Mouse (Mus musculus): Measurements from ENCODE around the gene Gpx3. TPM values are rescaled to one million over a fixed set of nuclear protein-coding genes. Genes with fewer than 3 reads are reported as not detected.
A peak's percentile ranks its signal among the peaks of the same experiment; 100 is the strongest.
"Not testable (repeated sequence)": the region's sequence is repeated elsewhere in the genome, so short reads cannot be mapped to it uniquely, and the experiment has no call there.

The Gpx3 gene
- polyA plus RNA-seq, 1 experiment from 2014 or later = 101 TPM

- Histone ChIP-seq H3K4me1 (ENCODE audit: control insufficient read depth, insufficient read depth, low read length) (no peaks in the 10 kb centered on the region), H3K27ac (ENCODE audit: low read depth, low read length) (no peak overlapping the region), H3K27me3 (ENCODE audit: control insufficient read depth, insufficient read depth, low read length) (no peaks in the 10 kb centered on the region), H3K9ac (ENCODE audit: low read depth, low read length) (no peak overlapping the region), H3K36me3 (ENCODE audit: control insufficient read depth, insufficient read depth, low read length) (no peaks in the 10 kb centered on the region), H3K4me3 (ENCODE audit: low read length) (no peak overlapping the region), H3K9me3 (ENCODE audit: control insufficient read depth, low read length) (no peaks in the 10 kb centered on the region), H3K4me2 (replicated peaks; ENCODE audit: low read depth, low read length) (no peak overlapping the region)
- no peak for ATAC-seq (ENCODE audit: low FRiP score, low TSS enrichment)
- WGBS = 85% methylated on average over 5 of the region's 5 CpGs
Measured at GRCm38 (mm10) chr11:54891341-54891740, 10.9 kb upstream of the Gpx3 start.

- Histone ChIP-seq H3K9ac (ENCODE audit: low read depth, low read length) (no peak overlapping the region), H3K36me3 (ENCODE audit: control insufficient read depth, insufficient read depth, low read length) (no peaks in the 10 kb centered on the region), H3K4me2 (replicated peaks; ENCODE audit: low read depth, low read length) (no peak overlapping the region), H3K27me3 (ENCODE audit: control insufficient read depth, insufficient read depth, low read length) (no peaks in the 10 kb centered on the region), H3K4me3 (ENCODE audit: low read length) (no peak overlapping the region), H3K4me1 (ENCODE audit: control insufficient read depth, insufficient read depth, low read length) (no peaks in the 10 kb centered on the region), H3K27ac (ENCODE audit: low read depth, low read length) (no peak overlapping the region), H3K9me3 (ENCODE audit: control insufficient read depth, low read length) (no peaks in the 10 kb centered on the region)
- no peak for ATAC-seq (ENCODE audit: low FRiP score, low TSS enrichment)
- 55% methylated on average over 7 of the region's 7 CpGs for WGBS
Measured at GRCm38 (mm10) chr11:54892091-54892490, 10.2 kb upstream of the Gpx3 start.

GRCm38 (mm10) chr11:54894589-54894988 is 7.7 kb upstream of the Gpx3 start:
- H3K36me3 ChIP-seq (ENCODE audit: control insufficient read depth, insufficient read depth, low read length) = no peaks in the 10 kb centered on the region
- no peaks in the 10 kb centered on the region for H3K9me3 ChIP-seq (ENCODE audit: control insufficient read depth, low read length)
- H3K27me3 ChIP-seq (ENCODE audit: control insufficient read depth, insufficient read depth, low read length) = no peaks in the 10 kb centered on the region
- H3K4me1 ChIP-seq (ENCODE audit: control insufficient read depth, insufficient read depth, low read length) = no peaks in the 10 kb centered on the region
- H3K4me2 ChIP-seq (replicated peaks; ENCODE audit: low read depth, low read length) = no peak overlapping the region
- WGBS = 44% methylated on average over 9 of the region's 9 CpGs
- no peak for ATAC-seq (ENCODE audit: low FRiP score, low TSS enrichment)
- H3K27ac ChIP-seq (ENCODE audit: low read depth, low read length) = no peak overlapping the region
- H3K9ac ChIP-seq (ENCODE audit: low read depth, low read length) = no peak overlapping the region
- no peak overlapping the region for H3K4me3 ChIP-seq (ENCODE audit: low read length)

DNA sequence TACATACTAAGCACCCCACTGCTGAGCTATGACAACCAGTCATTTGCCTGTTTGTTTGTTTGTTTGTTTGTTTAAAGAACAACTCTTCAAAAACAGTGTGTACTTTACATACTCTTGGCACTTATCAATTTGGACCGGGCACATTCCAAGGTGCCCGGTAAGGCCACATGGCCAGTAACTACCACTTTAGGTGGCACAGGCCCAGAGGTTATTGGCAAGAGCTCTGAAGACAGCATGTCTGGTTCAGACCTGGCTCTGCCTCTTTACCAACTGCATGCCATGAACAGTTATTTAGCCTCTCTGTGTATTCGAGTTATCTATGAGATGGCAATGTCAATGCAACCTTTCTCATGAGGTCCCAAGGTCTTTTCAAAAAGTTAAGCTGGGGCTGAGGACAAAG is 5.6 kb upstream of the Gpx3 start:
- H3K4me3 ChIP-seq (ENCODE audit: low read length); ATAC-seq (ENCODE audit: low FRiP score, low TSS enrichment); H3K9ac ChIP-seq (ENCODE audit: low read depth, low read length); H3K36me3 ChIP-seq (ENCODE audit: control insufficient read depth, insufficient read depth, low read length); H3K27me3 ChIP-seq (ENCODE audit: control insufficient read depth, insufficient read depth, low read length); H3K4me1 ChIP-seq (ENCODE audit: control insufficient read depth, insufficient read depth, low read length); H3K4me2 ChIP-seq (replicated peaks; ENCODE audit: low read depth, low read length); H3K9me3 ChIP-seq (ENCODE audit: control insufficient read depth, low read length); H3K27ac ChIP-seq (ENCODE audit: low read depth, low read length): not testable (repeated sequence)
- 94% methylated on average over 3 of the region's 3 CpGs for WGBS

GRCm38 (mm10) chr11:54897470-54897869 is 4.8 kb upstream of the Gpx3 start:
- H3K4me2 ChIP-seq (replicated peaks; ENCODE audit: low read depth, low read length) = no peak overlapping the region
- no peak for ATAC-seq (ENCODE audit: low FRiP score, low TSS enrichment)
- no peak overlapping the region for H3K27ac ChIP-seq (ENCODE audit: low read depth, low read length)

DNA sequence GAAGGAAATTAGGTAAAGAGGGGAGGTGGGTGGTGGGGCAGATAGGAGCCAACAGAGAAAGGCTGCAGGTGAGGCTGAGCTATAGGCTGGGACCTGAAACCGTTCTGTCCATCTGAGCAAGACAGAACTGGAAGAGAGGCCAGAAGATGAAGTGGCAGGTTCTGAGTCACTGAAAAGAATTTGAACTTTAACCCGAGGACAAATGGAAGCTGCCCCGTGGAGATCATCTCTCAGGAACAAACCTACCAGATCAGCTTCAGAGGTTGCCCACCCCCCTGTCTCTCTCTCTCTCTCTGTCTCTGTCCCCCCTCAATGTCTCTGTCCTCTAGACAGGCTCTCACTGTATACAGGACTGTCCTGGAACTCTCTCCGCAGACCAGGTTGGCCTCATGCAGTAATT is 2.6 kb upstream of the Gpx3 start:
- H3K9me3 ChIP-seq (ENCODE audit: control insufficient read depth, low read length) = no peaks in the 10 kb centered on the region
- 59% methylated on average over 4 of the region's 4 CpGs for WGBS
- H3K9ac ChIP-seq (ENCODE audit: low read depth, low read length) = no peak overlapping the region
- H3K27me3 ChIP-seq (ENCODE audit: control insufficient read depth, insufficient read depth, low read length) = no peaks in the 10 kb centered on the region
- no peak overlapping the region for H3K4me3 ChIP-seq (ENCODE audit: low read length)
- ATAC-seq (ENCODE audit: low FRiP score, low TSS enrichment) = no peak
- H3K36me3 ChIP-seq (ENCODE audit: control insufficient read depth, insufficient read depth, low read length) = no peaks in the 10 kb centered on the region
- peaks cover 8% of the 10 kb centered on the region; the same call in 1 of the 2 replicates for H3K4me1 ChIP-seq (ENCODE audit: control insufficient read depth, insufficient read depth, low read length)
- no peak overlapping the region for H3K27ac ChIP-seq (ENCODE audit: low read depth, low read length)
- no peak overlapping the region for H3K4me2 ChIP-seq (replicated peaks; ENCODE audit: low read depth, low read length)

More at GRCm38 (mm10) chr11:54897470-54897869, 4.8 kb upstream of the Gpx3 start:
- no peak overlapping the region for H3K9ac ChIP-seq (ENCODE audit: low read depth, low read length)
- no peaks in the 10 kb centered on the region for H3K27me3 ChIP-seq (ENCODE audit: control insufficient read depth, insufficient read depth, low read length)
- no peaks in the 10 kb centered on the region for H3K9me3 ChIP-seq (ENCODE audit: control insufficient read depth, low read length)
- no peak overlapping the region for H3K4me3 ChIP-seq (ENCODE audit: low read length)
- WGBS = 58% methylated on average over 5 of the region's 5 CpGs
- no peaks in the 10 kb centered on the region for H3K36me3 ChIP-seq (ENCODE audit: control insufficient read depth, insufficient read depth, low read length)
- H3K4me1 ChIP-seq (ENCODE audit: control insufficient read depth, insufficient read depth, low read length) = 0 out of 2 replicates have a peak, but pooled peaks cover 3% of the 10 kb centered on the region

DNA sequence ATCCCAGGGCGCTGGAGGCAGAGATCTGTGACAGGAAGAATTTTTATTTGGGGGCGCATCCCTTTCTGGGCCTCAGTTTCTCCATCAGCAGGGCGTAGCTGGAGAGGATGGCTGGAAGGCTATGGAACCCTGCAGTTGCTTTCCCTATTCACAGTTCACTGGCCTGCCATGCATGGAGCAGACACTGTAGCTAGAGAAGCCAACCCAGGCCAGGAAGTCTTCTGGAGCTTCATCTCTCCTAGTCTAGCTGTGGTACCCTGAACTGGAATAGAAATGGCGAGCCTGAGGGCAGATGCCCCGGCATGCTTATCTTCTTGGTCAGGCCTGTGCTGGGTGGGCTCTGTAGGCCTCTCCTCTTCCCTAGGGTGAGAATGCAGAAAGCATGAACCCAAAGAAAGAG is 1.1 kb downstream of the Gpx3 start:
- no peaks in the 10 kb centered on the region for H3K27me3 ChIP-seq (ENCODE audit: control insufficient read depth, insufficient read depth, low read length)
- H3K4me2 ChIP-seq (replicated peaks; ENCODE audit: low read depth, low read length) = peak overlapping the region; percentile 90
- ATAC-seq (ENCODE audit: low FRiP score, low TSS enrichment) = no peak
- WGBS = 68% methylated on average over 5 of the region's 5 CpGs
- H3K9ac ChIP-seq (ENCODE audit: low read depth, low read length) = no peak overlapping the region; the same call in 1 of the 2 replicates
- peaks cover 8% of the 10 kb centered on the region; the same call in 1 of the 2 replicates for H3K4me1 ChIP-seq (ENCODE audit: control insufficient read depth, insufficient read depth, low read length)
- peak overlapping the region; percentile 52 for H3K4me3 ChIP-seq (ENCODE audit: low read length)
- H3K9me3 ChIP-seq (ENCODE audit: control insufficient read depth, low read length) = no peaks in the 10 kb centered on the region
- H3K36me3 ChIP-seq (ENCODE audit: control insufficient read depth, insufficient read depth, low read length) = peaks cover 7% of the 10 kb centered on the region; the same call in 1 of the 2 replicates
- no peak overlapping the region for H3K27ac ChIP-seq (ENCODE audit: low read depth, low read length)

DNA sequence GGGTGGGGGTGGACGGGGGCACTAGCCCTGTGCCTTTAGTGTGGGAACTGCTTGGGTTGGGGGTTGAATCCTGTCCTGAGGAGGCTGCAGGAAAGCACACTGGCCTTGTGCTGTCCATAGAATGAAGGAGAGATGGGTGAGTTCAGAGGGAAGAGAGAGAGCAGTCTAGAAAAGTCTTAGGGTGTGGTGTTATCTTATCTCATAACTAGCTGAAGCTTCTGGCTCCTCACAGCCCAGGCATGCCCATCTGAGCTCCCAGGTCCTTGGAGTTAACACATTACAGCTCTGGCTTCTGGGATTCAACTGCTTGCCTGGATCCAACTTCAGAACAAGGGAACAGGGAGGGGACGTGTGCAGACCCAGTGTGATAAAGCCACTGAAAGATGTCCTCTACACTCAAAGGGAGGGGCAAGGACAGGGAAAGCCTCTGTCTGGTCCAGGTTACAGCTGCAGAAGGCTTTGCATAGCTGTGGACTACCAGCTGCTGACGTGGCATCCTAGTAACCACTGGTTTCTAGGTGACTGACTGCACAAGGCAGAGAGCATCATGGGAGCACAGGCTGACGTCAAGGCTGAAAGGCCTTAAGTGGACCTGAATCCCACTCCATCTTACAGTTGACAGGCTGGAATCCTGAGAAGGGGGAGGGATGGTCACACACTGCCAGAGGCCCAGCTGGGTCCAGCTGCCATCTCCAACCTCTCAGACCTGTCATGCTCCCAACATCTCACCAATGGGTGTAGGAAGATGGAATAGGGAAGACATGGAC is 1.9 kb downstream of the Gpx3 start:
- Histone ChIP-seq H3K27ac (ENCODE audit: low read depth, low read length) (no peak overlapping the region), H3K4me3 (ENCODE audit: low read length) (no peak overlapping the region; the same call in 1 of the 2 replicates), H3K27me3 (ENCODE audit: control insufficient read depth, insufficient read depth, low read length) (no peaks in the 10 kb centered on the region), H3K4me2 (replicated peaks; ENCODE audit: low read depth, low read length) (no peak overlapping the region; the same call in 1 of the 2 replicates), H3K4me1 (ENCODE audit: control insufficient read depth, insufficient read depth, low read length) (peaks cover 8% of the 10 kb centered on the region; the same call in 1 of the 2 replicates), H3K36me3 (ENCODE audit: control insufficient read depth, insufficient read depth, low read length) (peaks cover 7% of the 10 kb centered on the region; the same call in 1 of the 2 replicates), H3K9me3 (ENCODE audit: control insufficient read depth, low read length) (no peaks in the 10 kb centered on the region), H3K9ac (ENCODE audit: low read depth, low read length) (no peak overlapping the region)
- WGBS = 53% methylated on average over 4 of the region's 4 CpGs
- peak; percentile 25; the same call in 1 of the 2 replicates for ATAC-seq (ENCODE audit: low FRiP score, low TSS enrichment)

GRCm38 (mm10) chr11:54905086-54905485 is 2.8 kb downstream of the Gpx3 start:
- H3K27me3 ChIP-seq (ENCODE audit: control insufficient read depth, insufficient read depth, low read length) = no peaks in the 10 kb centered on the region
- no peak overlapping the region for H3K4me3 ChIP-seq (ENCODE audit: low read length)
- ATAC-seq (ENCODE audit: low FRiP score, low TSS enrichment) = no peak
- WGBS = 89% methylated on average over 3 of the region's 3 CpGs
- no peak overlapping the region for H3K27ac ChIP-seq (ENCODE audit: low read depth, low read length)
- H3K36me3 ChIP-seq (ENCODE audit: control insufficient read depth, insufficient read depth, low read length) = peaks cover 12% of the 10 kb centered on the region; the same call in 1 of the 2 replicates
- peaks cover 8% of the 10 kb centered on the region; the same call in 1 of the 2 replicates for H3K4me1 ChIP-seq (ENCODE audit: control insufficient read depth, insufficient read depth, low read length)
- no peaks in the 10 kb centered on the region for H3K9me3 ChIP-seq (ENCODE audit: control insufficient read depth, low read length)
- no peak overlapping the region for H3K4me2 ChIP-seq (replicated peaks; ENCODE audit: low read depth, low read length)
- no peak overlapping the region for H3K9ac ChIP-seq (ENCODE audit: low read depth, low read length)

Measured in kidney, embryonic 14.5 days (tissue).